Mouse (Mus musculus) E14TG2a.4 (cell line): Measurements from ENCODE around the gene Tmem121.

ENCODE experiments used
- CTCF ChIP-seq: conservative IDR thresholded peaks from 2 replicates; pipeline ENCODE4 v1.5.1; 2014; ENCODE audit warnings: low read length
- NANOG ChIP-seq: IDR thresholded peaks from 2 replicates; pipeline ENCODE4 v1.6.1; 2014; ENCODE audit warnings: borderline replicate concordance, low read length, mixed read lengths

- TF ChIP-seq CTCF (peak; percentile 100), NANOG (no peak)
Measured at GRCm38 (mm10) chr12:113146112-113147057, 39.3 kb upstream of the Tmem121 start, which contains the start of gene Crip1.
